Mouse (Mus musculus): ENCODE data around the gene Ada. TPM values are rescaled to one million over a fixed set of nuclear protein-coding genes. Genes with fewer than 3 reads are reported as not detected.

Gene Ada
- polyA plus RNA-seq (2015; fragmentation: Nextera tagmentation; extraction: Ambion mirVana): 9.0 and 9.9 TPM in 2 replicates

GRCm38 (mm10) chr2:163749647-163750611, at the start of gene Ada:
Gene Ada (minus strand): TSS chr2:163750239.
- Histone ChIP-seq H3K36me3 (no peaks in the 10 kb centered on the region), H3K4me2 (peak within 1 kb of the TSS; percentile 95), H3K9me3 (no peaks in the 10 kb centered on the region), H3K4me3 (peak within 1 kb of the TSS; percentile 59), H3K9ac (peak within 1 kb of the TSS; percentile 44), H3K27ac (no peak within 1 kb of the TSS), H3K4me1 (peaks cover 19% of the 10 kb centered on the region), H3K27me3 (peaks cover 14% of the 10 kb centered on the region; the same call in 1 of the 2 replicates)
- ATAC-seq (ENCODE audit: insufficient number of reproducible peaks, low FRiP score, low TSS enrichment, low read depth): peak; percentile 78
- WGBS: under 1% methylated on average over 52 of the region's 57 CpGs

DNA sequence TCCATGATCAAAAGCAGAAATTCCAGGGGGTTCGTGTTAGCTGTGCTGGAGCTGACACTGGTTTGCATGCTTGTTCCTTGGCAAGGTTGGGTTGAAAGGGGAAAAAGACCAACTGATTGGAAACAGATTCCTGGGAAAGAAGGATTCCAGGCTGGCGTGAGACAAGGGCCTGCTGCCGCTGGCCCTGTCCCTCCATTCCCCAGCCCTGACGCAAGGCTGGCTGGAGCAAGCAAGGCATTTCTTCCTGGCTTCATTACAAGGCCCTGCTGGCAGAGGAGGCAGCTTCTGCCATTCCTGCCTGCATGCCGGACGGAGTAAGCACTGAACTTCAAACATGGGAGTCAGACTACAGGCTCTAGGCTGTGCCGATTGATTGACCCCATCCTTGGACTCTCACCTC, 48.4 kb upstream of the Ada start:
- 0 out of 2 replicates have a peak overlapping the region, but pooled peaks have one; percentile 18 for H3K9ac ChIP-seq
- ATAC-seq (ENCODE audit: insufficient number of reproducible peaks, low FRiP score, low TSS enrichment, low read depth): 0 out of 2 replicates have a peak, but pooled peaks have one; percentile 61
- no peak overlapping the region for H3K4me2 ChIP-seq
- H3K27ac ChIP-seq: peak overlapping the region; percentile 72
- H3K4me3 ChIP-seq: no peak overlapping the region
- 29% methylated on average over 7 of the region's 7 CpGs for WGBS
- H3K4me1 ChIP-seq: peaks cover 21% of the 10 kb centered on the region
- no peaks in the 10 kb centered on the region for H3K9me3 ChIP-seq
- H3K27me3 ChIP-seq: no peaks in the 10 kb centered on the region
- H3K36me3 ChIP-seq: no peaks in the 10 kb centered on the region

- H3K27ac ChIP-seq: no peak overlapping the region
- no peaks in the 10 kb centered on the region for H3K9me3 ChIP-seq
- no peak overlapping the region for H3K9ac ChIP-seq
- no peak overlapping the region for H3K4me3 ChIP-seq
- no peak overlapping the region for H3K4me2 ChIP-seq
- 0 out of 2 replicates have a peak, but pooled peaks have one; percentile 40 for ATAC-seq (ENCODE audit: insufficient number of reproducible peaks, low FRiP score, low TSS enrichment, low read depth)
- 76% methylated on average over 4 of the region's 4 CpGs for WGBS
- no peaks in the 10 kb centered on the region for H3K4me1 ChIP-seq
- no peaks in the 10 kb centered on the region for H3K36me3 ChIP-seq
- H3K27me3 ChIP-seq: no peaks in the 10 kb centered on the region
These were observed 38.4 kb upstream of the Ada start for GRCm38 (mm10) chr2:163788484-163788883.

- Histone ChIP-seq H3K9ac (no peak overlapping the region), H3K27me3 (no peaks in the 10 kb centered on the region), H3K4me3 (no peak overlapping the region), H3K27ac (no peak overlapping the region), H3K36me3 (no peaks in the 10 kb centered on the region), H3K4me1 (no peaks in the 10 kb centered on the region), H3K9me3 (no peaks in the 10 kb centered on the region), H3K4me2 (no peak overlapping the region)
- WGBS: 43% methylated on average over 3 of the region's 3 CpGs
- ATAC-seq (ENCODE audit: insufficient number of reproducible peaks, low FRiP score, low TSS enrichment, low read depth): no peak
These were observed 37.7 kb upstream of the Ada start for GRCm38 (mm10) chr2:163787709-163788108.

- no peak for ATAC-seq (ENCODE audit: insufficient number of reproducible peaks, low FRiP score, low TSS enrichment, low read depth)
- Histone ChIP-seq H3K9ac (no peak overlapping the region), H3K4me2 (no peak overlapping the region), H3K36me3 (no peaks in the 10 kb centered on the region), H3K27me3 (no peaks in the 10 kb centered on the region), H3K4me1 (no peaks in the 10 kb centered on the region), H3K9me3 (no peaks in the 10 kb centered on the region), H3K4me3 (no peak overlapping the region), H3K27ac (no peak overlapping the region)
- WGBS: 76% methylated on average over 6 of the region's 6 CpGs
These were observed 37.0 kb upstream of the Ada start for GRCm38 (mm10) chr2:163787086-163787485.

DNA sequence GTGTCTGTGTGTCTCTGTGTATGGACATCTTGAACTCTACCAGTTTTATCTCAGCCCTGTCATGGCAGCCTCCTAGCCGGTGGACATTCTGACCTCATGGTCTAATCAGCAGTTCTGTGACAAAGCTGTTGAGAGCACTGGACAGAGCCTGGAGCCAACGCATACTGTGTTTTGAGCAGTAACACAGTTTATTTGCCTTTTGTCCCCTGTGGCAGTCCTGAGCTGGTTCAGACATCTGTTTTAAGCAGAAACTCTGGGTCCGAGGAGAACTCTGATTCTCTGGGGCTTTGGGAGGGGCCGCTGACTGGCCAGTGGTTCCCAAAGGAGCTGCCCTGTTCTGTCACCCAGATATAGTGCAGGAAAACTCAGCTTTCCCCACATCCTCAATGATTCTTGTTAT, 33.9 kb upstream of the Ada start:
- H3K9ac ChIP-seq: no peak overlapping the region
- no peak overlapping the region for H3K4me2 ChIP-seq
- no peak overlapping the region for H3K27ac ChIP-seq
- no peak for ATAC-seq (ENCODE audit: insufficient number of reproducible peaks, low FRiP score, low TSS enrichment, low read depth)
- H3K4me1 ChIP-seq: no peaks in the 10 kb centered on the region
- no peaks in the 10 kb centered on the region for H3K27me3 ChIP-seq
- no peaks in the 10 kb centered on the region for H3K36me3 ChIP-seq
- 62% methylated on average over 4 of the region's 4 CpGs for WGBS
- no peaks in the 10 kb centered on the region for H3K9me3 ChIP-seq
- H3K4me3 ChIP-seq: no peak overlapping the region

DNA sequence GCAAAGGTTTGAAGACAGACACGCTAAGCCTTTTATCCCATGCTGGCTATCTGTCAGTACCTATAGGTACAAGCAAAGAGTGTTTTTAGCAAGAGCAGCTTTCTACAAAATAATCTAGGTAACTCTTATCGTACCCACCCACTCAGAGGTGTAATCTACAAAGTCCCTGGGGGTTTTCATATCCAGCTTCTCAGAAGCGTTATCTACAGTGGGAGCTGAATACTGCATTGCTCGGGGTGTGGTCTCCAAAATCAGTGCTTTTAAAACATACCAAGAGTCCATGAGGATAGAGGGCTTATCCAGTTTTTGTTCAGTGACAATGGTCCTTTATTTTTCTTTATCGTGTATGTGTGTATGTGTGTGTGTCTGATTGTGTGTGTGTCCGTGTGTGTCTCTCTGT, 33.3 kb upstream of the Ada start:
- H3K9ac ChIP-seq: no peak overlapping the region
- WGBS: 84% methylated on average over 6 of the region's 6 CpGs
- H3K27ac ChIP-seq: no peak overlapping the region
- no peak for ATAC-seq (ENCODE audit: insufficient number of reproducible peaks, low FRiP score, low TSS enrichment, low read depth)
- no peak overlapping the region for H3K4me3 ChIP-seq
- no peaks in the 10 kb centered on the region for H3K27me3 ChIP-seq
- no peak overlapping the region for H3K4me2 ChIP-seq
- H3K4me1 ChIP-seq: no peaks in the 10 kb centered on the region
- no peaks in the 10 kb centered on the region for H3K9me3 ChIP-seq
- H3K36me3 ChIP-seq: no peaks in the 10 kb centered on the region

DNA sequence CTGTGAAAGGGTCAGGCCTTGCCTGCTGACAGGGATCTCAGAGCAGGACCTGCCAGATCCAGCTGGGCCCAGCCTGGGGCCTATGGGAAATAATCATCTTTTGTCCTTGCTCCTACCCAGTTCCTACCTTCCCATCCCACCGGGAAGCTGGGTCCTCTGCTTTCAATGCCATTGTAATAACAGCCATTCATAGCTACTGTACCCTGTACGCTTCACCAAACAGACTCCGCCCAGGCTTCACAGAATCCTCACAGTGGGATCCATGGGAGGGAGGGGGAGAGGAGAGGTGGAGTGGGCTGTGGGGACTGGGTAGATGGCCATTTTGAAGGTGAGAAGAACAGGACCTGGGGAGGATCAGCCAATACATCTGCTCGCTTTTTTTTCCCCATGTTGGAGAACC, 28.9 kb upstream of the Ada start:
- Histone ChIP-seq H3K4me1 (no peaks in the 10 kb centered on the region), H3K27me3 (no peaks in the 10 kb centered on the region; the same call in 1 of the 2 replicates), H3K9me3 (no peaks in the 10 kb centered on the region), H3K9ac (no peak overlapping the region), H3K4me2 (no peak overlapping the region), H3K27ac (no peak overlapping the region), H3K4me3 (no peak overlapping the region), H3K36me3 (no peaks in the 10 kb centered on the region)
- ATAC-seq (ENCODE audit: insufficient number of reproducible peaks, low FRiP score, low TSS enrichment, low read depth): no peak
- 78% methylated on average over 4 of the region's 4 CpGs for WGBS

GRCm38 (mm10) chr2:163777061-163777460, 27.0 kb upstream of the Ada start:
- Histone ChIP-seq H3K36me3 (no peaks in the 10 kb centered on the region), H3K4me3 (no peak overlapping the region), H3K27ac (no peak overlapping the region), H3K9ac (no peak overlapping the region), H3K27me3 (no peaks in the 10 kb centered on the region; the same call in 1 of the 2 replicates), H3K4me2 (no peak overlapping the region), H3K9me3 (no peaks in the 10 kb centered on the region), H3K4me1 (no peaks in the 10 kb centered on the region)
- WGBS: 16% methylated on average over 2 of the region's 2 CpGs
- ATAC-seq (ENCODE audit: insufficient number of reproducible peaks, low FRiP score, low TSS enrichment, low read depth): no peak

- Histone ChIP-seq H3K9ac (no peak overlapping the region), H3K9me3 (no peaks in the 10 kb centered on the region), H3K27ac (no peak overlapping the region), H3K4me3 (no peak overlapping the region), H3K36me3 (no peaks in the 10 kb centered on the region), H3K4me1 (no peaks in the 10 kb centered on the region), H3K27me3 (no peaks in the 10 kb centered on the region; the same call in 1 of the 2 replicates), H3K4me2 (no peak overlapping the region)
- 29% methylated on average over 13 of the region's 13 CpGs for WGBS
- no peak for ATAC-seq (ENCODE audit: insufficient number of reproducible peaks, low FRiP score, low TSS enrichment, low read depth)
These were observed 26.6 kb upstream of the Ada start for GRCm38 (mm10) chr2:163776661-163777060.

DNA sequence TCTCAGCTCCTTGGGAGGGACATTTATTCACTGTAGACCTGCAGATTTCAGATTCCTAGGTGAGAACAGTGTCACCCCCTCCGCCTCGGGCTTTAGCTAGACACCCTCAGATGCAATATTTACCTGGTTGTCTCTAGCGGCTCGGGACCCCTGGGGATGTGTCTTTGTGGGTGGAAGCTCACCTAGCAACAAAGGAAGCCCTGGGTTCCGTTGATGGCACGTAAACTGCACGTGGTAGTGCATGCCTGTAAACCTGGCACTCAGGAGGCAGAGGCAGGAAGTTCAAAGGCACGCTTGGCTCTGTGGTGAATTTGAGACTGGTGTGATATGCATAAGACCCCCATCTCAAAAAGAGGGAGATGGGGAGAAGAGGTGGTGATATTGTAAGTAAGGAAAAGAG, 20.7 kb upstream of the Ada start:
- H3K36me3 ChIP-seq: no peaks in the 10 kb centered on the region
- no peak overlapping the region for H3K4me2 ChIP-seq
- no peak overlapping the region for H3K9ac ChIP-seq
- H3K4me3 ChIP-seq: no peak overlapping the region
- no peaks in the 10 kb centered on the region for H3K4me1 ChIP-seq
- no peaks in the 10 kb centered on the region for H3K27me3 ChIP-seq
- 79% methylated on average over 8 of the region's 8 CpGs for WGBS
- H3K9me3 ChIP-seq: no peaks in the 10 kb centered on the region
- ATAC-seq (ENCODE audit: insufficient number of reproducible peaks, low FRiP score, low TSS enrichment, low read depth): no peak
- H3K27ac ChIP-seq: no peak overlapping the region

- no peak for ATAC-seq (ENCODE audit: insufficient number of reproducible peaks, low FRiP score, low TSS enrichment, low read depth)
These were observed 16.9 kb upstream of the Ada start for GRCm38 (mm10) chr2:163766890-163767289.

More at GRCm38 (mm10) chr2:163766890-163767289, 16.9 kb upstream of the Ada start:
- Histone ChIP-seq H3K4me3 (no peak overlapping the region), H3K36me3 (no peaks in the 10 kb centered on the region), H3K4me1 (no peaks in the 10 kb centered on the region), H3K9me3 (no peaks in the 10 kb centered on the region), H3K9ac (no peak overlapping the region), H3K4me2 (no peak overlapping the region), H3K27me3 (no peaks in the 10 kb centered on the region), H3K27ac (no peak overlapping the region)
- 73% methylated on average over 1 of the region's 1 CpGs for WGBS
